In the genomic region with DNA sequence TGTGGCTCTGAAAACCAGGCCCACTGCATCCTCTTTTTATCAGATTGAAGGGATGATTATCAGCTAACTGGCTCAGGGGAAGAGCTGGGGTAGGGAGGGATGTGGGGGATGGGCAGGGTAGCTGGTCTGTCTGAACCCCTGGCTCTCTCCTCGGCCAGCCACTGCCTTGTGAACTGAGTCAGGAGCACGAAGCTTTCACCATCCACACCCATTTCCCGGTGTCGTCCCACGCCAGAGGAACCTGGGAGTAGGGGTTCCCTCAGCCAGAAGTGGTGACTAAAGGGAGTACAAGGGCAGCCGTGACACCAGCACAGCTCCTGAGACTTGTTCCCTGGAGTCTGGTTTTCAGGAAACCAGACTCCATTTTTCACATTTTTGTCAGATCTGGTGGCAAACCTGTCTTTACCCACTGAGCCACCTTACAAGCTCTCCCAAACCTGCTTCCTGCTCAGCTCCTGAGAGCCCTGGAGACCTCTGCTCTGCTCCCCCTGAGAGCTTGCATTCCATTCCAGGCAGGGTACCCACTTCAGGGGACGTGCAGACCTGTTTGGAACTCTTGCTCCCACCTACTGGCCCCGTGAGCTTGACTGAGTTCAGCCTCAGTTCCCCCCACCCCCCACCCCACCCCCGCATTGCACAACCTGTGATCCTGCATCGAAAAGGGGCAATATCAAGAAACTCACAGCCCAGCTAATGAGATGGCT, we compare ENCODE assay signal across 13 mouse cellular contexts. TPM values are rescaled to one million over a fixed set of nuclear protein-coding genes. Genes with fewer than 3 reads are reported as not detected.
DNase-seq lines count a peak whose midpoint lies in the region; ATAC-seq lines count a peak whose summit lies in the region.
"Had no signal": no experiment of that assay in that cellular context is flagged by ENCODE, and none has a peak within 500 bp of the region (broad histone marks: within the 10 kb centered on the region; RNA-seq: fewer than 3 reads in every experiment).

No protein-coding gene starts in this region.

- H3K9me3 ChIP-seq in forebrain, embryonic 14.5 days (replicated peaks; ENCODE audit: control insufficient read depth, low read length) = no peaks in the 10 kb centered on the region
- no peaks in the 10 kb centered on the region for H3K9me3 ChIP-seq in forebrain, embryonic 13.5 days (replicated peaks)
- H3K9me3 ChIP-seq in kidney, embryonic 15.5 days (replicated peaks) = no peaks in the 10 kb centered on the region
- H3K9me3 ChIP-seq: G1E; hindbrain, embryonic 12.5 days; limb, embryonic 13.5 days had no signal

- no peak for ATAC-seq in forebrain, embryonic 14.5 days
- no peak for ATAC-seq in forebrain, embryonic 13.5 days
- ATAC-seq in kidney, embryonic 15.5 days (replicated peaks; ENCODE audit: low FRiP score) = no peak

- intact Hi-C loops in left cerebral cortex, postnatal 14 days (cut with DNase I) = no loop called here

- H3K4me2 ChIP-seq in forebrain, embryonic 14.5 days (ENCODE audit: low read length) = no peak overlapping the region
- H3K4me2 ChIP-seq in forebrain, embryonic 13.5 days = no peak overlapping the region
- peak overlapping the region; percentile 15 for H3K4me2 ChIP-seq in kidney, embryonic 15.5 days
- H3K4me2 ChIP-seq: hindbrain, embryonic 12.5 days; limb, embryonic 13.5 days had no signal

- no peak overlapping the region for H3K4me3 ChIP-seq in forebrain, embryonic 14.5 days (ENCODE audit: low read depth, low read length)
- no peak overlapping the region for H3K4me3 ChIP-seq in forebrain, embryonic 13.5 days
- H3K4me3 ChIP-seq in kidney, embryonic 15.5 days (replicated peaks) = no peak overlapping the region
- H3K4me3 ChIP-seq: hindbrain, embryonic 12.5 days; limb, embryonic 13.5 days had no signal

- no peak overlapping the region for H3K27ac ChIP-seq in forebrain, embryonic 14.5 days (ENCODE audit: low read depth, low read length)
- no peak overlapping the region for H3K27ac ChIP-seq in forebrain, embryonic 13.5 days
- H3K27ac ChIP-seq in kidney, embryonic 15.5 days = peak overlapping the region; percentile 59
- H3K27ac ChIP-seq: hindbrain, embryonic 12.5 days; limb, embryonic 13.5 days had no signal

- peaks cover 8% of the 10 kb centered on the region for H3K4me1 ChIP-seq in forebrain, embryonic 14.5 days (ENCODE audit: control insufficient read depth, insufficient read depth, low read length)
- H3K4me1 ChIP-seq in forebrain, embryonic 13.5 days = peaks cover 34% of the 10 kb centered on the region
- H3K4me1 ChIP-seq in kidney, embryonic 15.5 days = peaks cover 61% of the 10 kb centered on the region

- H3K27me3 ChIP-seq in forebrain, embryonic 14.5 days (replicated peaks; ENCODE audit: control insufficient read depth, insufficient read depth, low read length) = no peaks in the 10 kb centered on the region
- H3K27me3 ChIP-seq in forebrain, embryonic 13.5 days = no peaks in the 10 kb centered on the region; the same call in 1 of the 2 replicates
- no peaks in the 10 kb centered on the region for H3K27me3 ChIP-seq in kidney, embryonic 15.5 days
- H3K27me3 ChIP-seq: hindbrain, embryonic 12.5 days; limb, embryonic 13.5 days had no signal

- no peaks in the 10 kb centered on the region for H3K36me3 ChIP-seq in forebrain, embryonic 14.5 days (ENCODE audit: control insufficient read depth, insufficient read depth, low read length)
- no peaks in the 10 kb centered on the region for H3K36me3 ChIP-seq in forebrain, embryonic 13.5 days (ENCODE audit: poor library complexity, severe bottlenecking)
- H3K36me3 ChIP-seq in kidney, embryonic 15.5 days = no peaks in the 10 kb centered on the region
- H3K36me3 ChIP-seq: G1E; hindbrain, embryonic 12.5 days; limb, embryonic 13.5 days had no signal

- 31% methylated on average over 10 of the region's 10 CpGs for whole genome bisulfite sequencing in forebrain, embryonic 14.5 days
- WGBS in forebrain, embryonic 13.5 days = 33% methylated on average over 10 of the region's 10 CpGs
- WGBS in kidney, embryonic 15.5 days = 33% methylated on average over 10 of the region's 10 CpGs

- H3K9ac ChIP-seq in forebrain, embryonic 14.5 days (ENCODE audit: low read length) = peak overlapping the region; percentile 13; the same call in 1 of the 2 replicates
- H3K9ac ChIP-seq in forebrain, embryonic 13.5 days = no peak overlapping the region
- no peak overlapping the region for H3K9ac ChIP-seq in kidney, embryonic 15.5 days
- H3K9ac ChIP-seq: hindbrain, embryonic 12.5 days; limb, embryonic 13.5 days had no signal

- DNase-seq in forebrain, embryonic 14.5 days (ENCODE audit: low spot score) = no peak
- no peak for DNase-seq in kidney, postnatal 25 days
- peak; percentile 4 for DNase-seq in right cerebral cortex, postnatal 14 days
- DNase-seq in right cerebral cortex, adult 2 months (ENCODE audit: low spot score in 2 of 2) = no peak
- DNase-seq in gastrocnemius, adult 8-10 months (ENCODE audit: low spot score in 2 of 2) = no peak
- DNase-seq in left cerebral cortex, postnatal 14 days (ENCODE audit: low spot score in 2 of 2) = no peak
- DNase-seq: cerebellum, adult 2 months; right cerebral cortex, postnatal 25 days had no signal

RNA-seq across cellular contexts. Expression of a gene that starts 2.8 kb away (rescaled TPM):
- 15.0 and 17.7 TPM in 2 replicates for polyA plus RNA-seq in forebrain, embryonic 14.5 days (2014; fragmentation: Nextera tagmentation; extraction: Ambion mirVana)
- polyA plus RNA-seq in forebrain, embryonic 13.5 days (2015; fragmentation: Nextera tagmentation; extraction: Ambion mirVana) = 20.2 and 22.0 TPM in 2 replicates
- 20.3 and 20.7 TPM in 2 replicates for polyA plus RNA-seq in kidney, embryonic 15.5 days (2015; fragmentation: Nextera tagmentation; extraction: Ambion mirVana)
- total RNA-seq in gastrocnemius, adult 8-10 months (2022) = 10 to 100 TPM; 50.0 to 66.3 (median 54.8) TPM
- 10 to 100 TPM; 44.3 to 53.6 TPM for total RNA-seq in left cerebral cortex, postnatal 14 days (2021)

RNA-seq across cellular contexts. Expression of a gene that starts 37.3 kb away (rescaled TPM):
- 23.1 and 32.8 TPM in 2 replicates for polyA plus RNA-seq in forebrain, embryonic 14.5 days (2014; fragmentation: Nextera tagmentation; extraction: Ambion mirVana)
- polyA plus RNA-seq in forebrain, embryonic 13.5 days (2015; fragmentation: Nextera tagmentation; extraction: Ambion mirVana) = 34.0 and 35.5 TPM in 2 replicates
- polyA plus RNA-seq in kidney, embryonic 15.5 days (2015; fragmentation: Nextera tagmentation; extraction: Ambion mirVana) = 26.8 and 28.8 TPM in 2 replicates
- total RNA-seq in gastrocnemius, adult 8-10 months (2022) = 1 to 10 TPM; 6.0 to 7.8 (median 6.4) TPM
- total RNA-seq in left cerebral cortex, postnatal 14 days (2021) = 10 to 100 TPM; 67.2 to 69.5 TPM
